Comparison of ENCODE assay signal across 17 mouse cellular contexts in genomic region chr17:75174501-75174900, GRCm38 (mm10).
"Had no signal": no experiment of that assay in that cellular context is flagged by ENCODE, and none has a peak within 500 bp of the region (broad histone marks: within the 10 kb centered on the region; RNA-seq: fewer than 3 reads in every experiment).

No protein-coding gene starts in this region.

- ATAC-seq: lung, postnatal 0 days; midbrain, embryonic 13.5 days; midbrain, embryonic 15.5 days had no signal

- H3K36me3 ChIP-seq: lung, embryonic 15.5 days; midbrain, embryonic 13.5 days; midbrain, embryonic 15.5 days; neural tube, embryonic 12.5 days; stomach, embryonic 15.5 days had no signal

- H3K4me2 ChIP-seq: lung, embryonic 15.5 days; midbrain, embryonic 11.5 days; midbrain, embryonic 13.5 days; midbrain, embryonic 15.5 days; neural tube, embryonic 12.5 days; stomach, embryonic 15.5 days had no signal

- DNase-seq: lung, adult 2 months; lung, postnatal 14 days; lung, postnatal 36 days; right cerebral cortex, postnatal 14 days; thymus, adult 2 months; thymus, postnatal 25 days; thymus, postnatal 4 days had no signal

- H3K27ac ChIP-seq: lung, embryonic 15.5 days; macrophage; midbrain, embryonic 13.5 days; midbrain, embryonic 15.5 days; neural tube, embryonic 12.5 days; stomach, embryonic 15.5 days; stomach, postnatal 0 days had no signal

- H3K27me3 ChIP-seq: lung, embryonic 15.5 days; megakaryocyte, embryonic 14.5 days; midbrain, embryonic 15.5 days; neural tube, embryonic 12.5 days; stomach, embryonic 15.5 days had no signal

- H3K9ac ChIP-seq: lung, embryonic 15.5 days; midbrain, embryonic 13.5 days; midbrain, embryonic 15.5 days; neural tube, embryonic 12.5 days; stomach, embryonic 15.5 days had no signal

- H3K9me3 ChIP-seq: lung, embryonic 15.5 days; megakaryocyte, embryonic 14.5 days; midbrain, embryonic 15.5 days; neural tube, embryonic 12.5 days; stomach, embryonic 15.5 days had no signal

- H3K4me3 ChIP-seq: lung, embryonic 15.5 days; midbrain, embryonic 13.5 days; midbrain, embryonic 15.5 days; neural tube, embryonic 12.5 days; stomach, embryonic 15.5 days had no signal
